ENCODE assay signal across 19 mouse cellular contexts in genomic region chr14:114877477-114877876, GRCm38 (mm10).
A peak's percentile ranks its signal among the peaks of the same experiment; 100 is the strongest.
DNase-seq lines count a peak whose midpoint lies in the region; ATAC-seq and TF ChIP-seq lines count a peak whose summit lies in the region.
"Had no signal": no experiment of that assay in that cellular context is flagged by ENCODE, and none has a peak within 500 bp of the region (broad histone marks: within the 10 kb centered on the region; RNA-seq: fewer than 3 reads in every experiment).

No protein-coding gene starts in this region.

- H3K4me2 ChIP-seq in liver, embryonic 12.5 days = no peak overlapping the region
- no peak overlapping the region for H3K4me2 ChIP-seq in embryonic facial prominence, embryonic 12.5 days (replicated peaks)
- H3K4me2 ChIP-seq in neural tube, embryonic 11.5 days (ENCODE audit: low read depth) = no peak overlapping the region
- H3K4me2 ChIP-seq: embryonic facial prominence, embryonic 13.5 days; heart, embryonic 12.5 days; liver, embryonic 15.5 days; midbrain, embryonic 15.5 days; neural tube, embryonic 12.5 days; stomach, embryonic 15.5 days had no signal

- H3K27ac ChIP-seq in heart, embryonic 10.5 days = 0 out of 2 replicates have a peak overlapping the region, but pooled peaks have one; percentile 16
- H3K27ac ChIP-seq in liver, adult 2 months (replicated peaks; ENCODE audit: insufficient read depth, low read depth, low read length) = no peak overlapping the region
- H3K27ac ChIP-seq in liver, embryonic 12.5 days = no peak overlapping the region
- H3K27ac ChIP-seq in embryonic facial prominence, embryonic 12.5 days = peak overlapping the region; percentile 37; the same call in 1 of the 2 replicates
- H3K27ac ChIP-seq in neural tube, embryonic 11.5 days (ENCODE audit: low read depth, low read length) = peak overlapping the region; percentile 62; the same call in 1 of the 2 replicates
- H3K27ac ChIP-seq: embryonic facial prominence, embryonic 13.5 days; liver, embryonic 15.5 days; midbrain, embryonic 15.5 days; neural tube, embryonic 12.5 days; stomach, embryonic 15.5 days had no signal

- ATAC-seq in liver, embryonic 12.5 days = no peak
- no peak for ATAC-seq in embryonic facial prominence, embryonic 12.5 days (ENCODE audit: insufficient number of reproducible peaks, insufficient read depth, low FRiP score, low TSS enrichment)
- no peak for ATAC-seq in neural tube, embryonic 11.5 days (ENCODE audit: insufficient read depth, low FRiP score, low TSS enrichment)
- ATAC-seq: lung, postnatal 0 days; midbrain, embryonic 15.5 days had no signal

- no peak overlapping the region for H3K9ac ChIP-seq in liver, adult 2 months (ENCODE audit: low read depth, low read length)
- no peak overlapping the region for H3K9ac ChIP-seq in liver, embryonic 12.5 days
- H3K9ac ChIP-seq in embryonic facial prominence, embryonic 12.5 days = no peak overlapping the region
- H3K9ac ChIP-seq in neural tube, embryonic 11.5 days (ENCODE audit: low read length) = no peak overlapping the region
- H3K9ac ChIP-seq: embryonic facial prominence, embryonic 13.5 days; heart, embryonic 12.5 days; liver, embryonic 15.5 days; midbrain, embryonic 15.5 days; neural tube, embryonic 12.5 days; stomach, embryonic 15.5 days had no signal

- 34% methylated on average over 5 of the region's 5 CpGs for WGBS in heart, embryonic 10.5 days
- 25% methylated on average over 5 of the region's 5 CpGs for WGBS in liver, adult 2 months
- 33% methylated on average over 5 of the region's 5 CpGs for WGBS in liver, embryonic 12.5 days (ENCODE audit: insufficient replicate concordance)
- 9% methylated on average over 5 of the region's 5 CpGs for WGBS in embryonic facial prominence, embryonic 12.5 days
- WGBS in neural tube, embryonic 11.5 days = 9% methylated on average over 5 of the region's 5 CpGs

- no peak for TF ChIP-seq CTCF in liver, adult 2 months (IDR thresholded peaks at IDR 0.05; ENCODE audit: low read depth, low read length)

- DNase-seq in heart, embryonic 10.5 days (ENCODE audit: low spot score) = no peak
- DNase-seq in heart, adult 9 months (ENCODE audit: low spot score in 2 of 2) = no peak
- peak; percentile 39 for DNase-seq in liver, adult 2 months (ENCODE audit: extremely low read depth, low read depth, low spot score)
- peak; percentile 31 for DNase-seq in neural tube, embryonic 11.5 days (ENCODE audit: low spot score)
- DNase-seq in cerebellum, postnatal 36 days = no peak
- no peak for DNase-seq in layer of hippocampus, postnatal 10 days (ENCODE audit: low spot score in 2 of 2)
- DNase-seq: adrenal gland, postnatal 25 days; cerebellum, adult 8-10 months; kidney, postnatal 4 days; spleen, adult 18-20 months had no signal

- H3K9me3 ChIP-seq in heart, embryonic 10.5 days = no peaks in the 10 kb centered on the region
- H3K9me3 ChIP-seq in liver, embryonic 12.5 days (replicated peaks) = no peaks in the 10 kb centered on the region
- no peaks in the 10 kb centered on the region for H3K9me3 ChIP-seq in embryonic facial prominence, embryonic 12.5 days
- no peaks in the 10 kb centered on the region for H3K9me3 ChIP-seq in neural tube, embryonic 11.5 days (ENCODE audit: control insufficient read depth, low read length)
- H3K9me3 ChIP-seq: embryonic facial prominence, embryonic 13.5 days; heart, embryonic 12.5 days; liver, embryonic 15.5 days; midbrain, embryonic 15.5 days; neural tube, embryonic 12.5 days; stomach, embryonic 15.5 days had no signal

- H3K79me2 ChIP-seq in liver, adult 2 months (ENCODE audit: control insufficient read depth, insufficient read depth, low read length) = no peaks in the 10 kb centered on the region

- no peaks in the 10 kb centered on the region for H3K27me3 ChIP-seq in heart, embryonic 10.5 days (ENCODE audit: insufficient read depth, poor library complexity, severe bottlenecking)
- H3K27me3 ChIP-seq in liver, adult 2 months (ENCODE audit: control insufficient read depth, insufficient read depth, low read length) = no peaks in the 10 kb centered on the region
- no peaks in the 10 kb centered on the region for H3K27me3 ChIP-seq in liver, embryonic 12.5 days (replicated peaks)
- H3K27me3 ChIP-seq in embryonic facial prominence, embryonic 12.5 days = no peaks in the 10 kb centered on the region
- no peaks in the 10 kb centered on the region for H3K27me3 ChIP-seq in neural tube, embryonic 11.5 days (ENCODE audit: control insufficient read depth, insufficient read depth, low read length)
- H3K27me3 ChIP-seq: embryonic facial prominence, embryonic 13.5 days; heart, embryonic 12.5 days; liver, embryonic 15.5 days; midbrain, embryonic 15.5 days; neural tube, embryonic 12.5 days; stomach, embryonic 15.5 days had no signal

- no peak overlapping the region for H3K4me3 ChIP-seq in heart, embryonic 10.5 days
- H3K4me3 ChIP-seq in liver, adult 2 months (ENCODE audit: insufficient read depth, low read depth, low read length) = no peak overlapping the region
- no peak overlapping the region for H3K4me3 ChIP-seq in liver, embryonic 12.5 days
- no peak overlapping the region for H3K4me3 ChIP-seq in embryonic facial prominence, embryonic 12.5 days
- no peak overlapping the region for H3K4me3 ChIP-seq in neural tube, embryonic 11.5 days (ENCODE audit: low read depth, low read length)
- H3K4me3 ChIP-seq: embryonic facial prominence, embryonic 13.5 days; heart, embryonic 12.5 days; liver, embryonic 15.5 days; midbrain, embryonic 15.5 days; neural tube, embryonic 12.5 days; stomach, embryonic 15.5 days had no signal

- TF ChIP-seq POLR2A in liver, adult 2 months (IDR thresholded peaks at IDR 0.05; ENCODE audit: extremely low read depth, insufficient read depth, low read length) = no peak

- H3K4me1 ChIP-seq in heart, embryonic 10.5 days = peaks cover 13% of the 10 kb centered on the region
- peaks cover 3% of the 10 kb centered on the region; the same call in 1 of the 2 replicates for H3K4me1 ChIP-seq in liver, adult 2 months (ENCODE audit: control insufficient read depth, insufficient read depth, low read length)
- H3K4me1 ChIP-seq in liver, embryonic 12.5 days = peaks cover 11% of the 10 kb centered on the region
- H3K4me1 ChIP-seq in embryonic facial prominence, embryonic 12.5 days = peaks cover 12% of the 10 kb centered on the region; the same call in 1 of the 2 replicates
- H3K4me1 ChIP-seq in neural tube, embryonic 11.5 days (ENCODE audit: control insufficient read depth, insufficient read depth, low read length) = peaks cover 12% of the 10 kb centered on the region; the same call in 1 of the 2 replicates
- H3K4me1 ChIP-seq: liver, embryonic 15.5 days; midbrain, embryonic 15.5 days; stomach, embryonic 15.5 days had no signal

- no peaks in the 10 kb centered on the region for H3K36me3 ChIP-seq in heart, embryonic 10.5 days
- no peaks in the 10 kb centered on the region for H3K36me3 ChIP-seq in liver, adult 2 months (ENCODE audit: control insufficient read depth, insufficient read depth, low read length)
- no peaks in the 10 kb centered on the region for H3K36me3 ChIP-seq in liver, embryonic 12.5 days
- no peaks in the 10 kb centered on the region for H3K36me3 ChIP-seq in embryonic facial prominence, embryonic 12.5 days
- H3K36me3 ChIP-seq in neural tube, embryonic 11.5 days (ENCODE audit: control insufficient read depth, insufficient read depth, low read length) = no peaks in the 10 kb centered on the region
- H3K36me3 ChIP-seq: embryonic facial prominence, embryonic 13.5 days; heart, embryonic 12.5 days; liver, embryonic 15.5 days; midbrain, embryonic 15.5 days; neural tube, embryonic 12.5 days; stomach, embryonic 15.5 days had no signal

Comparison
In these comparisons a context has a peak if more than half of its experiments do, and no peak if none do; other contexts are left out.
1. DNase-seq: peak in liver, adult 2 months (single experiment) and neural tube, embryonic 11.5 days (single experiment); none in heart, embryonic 10.5 days (single experiment), heart, adult 9 months (0 of 2), cerebellum, postnatal 36 days (0 of 2) and layer of hippocampus, postnatal 10 days (0 of 2).
2. H3K27ac ChIP-seq: peak in heart, embryonic 10.5 days (single experiment), embryonic facial prominence, embryonic 12.5 days (single experiment) and neural tube, embryonic 11.5 days (single experiment); none in liver, adult 2 months (single experiment) and liver, embryonic 12.5 days (single experiment).